Mouse (Mus musculus) embryonic fibroblast, embryonic 13.5 days (primary cell): ENCODE results near the gene Cdiptos.

Experiments
- CTCF ChIP-seq: IDR thresholded peaks from 2 replicates; pipeline ENCODE4 v1.5.1; 2011; ENCODE audit warnings: mild to moderate bottlenecking, control low read depth, low read length, moderate library complexity, borderline replicate concordance; ENCODE audit not compliant: insufficient read depth
- POLR2A ChIP-seq: IDR thresholded peaks from 2 replicates; pipeline ENCODE4 v1.6.1; 2011; ENCODE audit warnings: low read depth, mild to moderate bottlenecking, control low read depth, low read length, moderate library complexity

- no peak for TF ChIP-seq POLR2A
- TF ChIP-seq CTCF: no peak
Observed at GRCm38 (mm10) chr7:127004122-127004875, 28.4 kb upstream of the Cdiptos start.
